Mouse (Mus musculus) midbrain, embryonic 14.5 days (tissue): ENCODE results near the gene Cbx2. TPM values are rescaled to one million over a fixed set of nuclear protein-coding genes. Genes with fewer than 3 reads are reported as not detected.

Experiments
- ATAC-seq: fragments of 200-750 bp; cut with Nextera tagmentation; 2 replicates; pipeline ENCODE4 v1.8.0; 2017; ENCODE audit warnings: moderate number of reproducible peaks, moderate library complexity; ENCODE audit not compliant: low FRiP score, low TSS enrichment
- DNase-seq: peaks from one replicate; pipeline ENCODE4 v3.0.0-alpha.2; 2015
- H3K27ac ChIP-seq: fragments of 300-500 bp; sonication (generic); replicated peaks from 2 replicates; pipeline ENCODE4 v1.5.1; 2014; ENCODE audit warnings: mild to moderate bottlenecking, low read depth, low read length, moderate library complexity
- H3K27me3 ChIP-seq: fragments of 300-500 bp; sonication (generic); 2 replicates; pipeline ENCODE4 v1.6.1; 2014; ENCODE audit warnings: low read length, control low read depth, mixed read lengths; ENCODE audit not compliant: control insufficient read depth, insufficient read depth
- H3K36me3 ChIP-seq: fragments of 300-500 bp; sonication (generic); 2 replicates; pipeline ENCODE4 v1.6.1; 2014; ENCODE audit warnings: low read length, control low read depth; ENCODE audit not compliant: control insufficient read depth, insufficient read depth
- H3K4me1 ChIP-seq: fragments of 300-500 bp; sonication (generic); 2 replicates; pipeline ENCODE4 v1.6.1; 2014; ENCODE audit warnings: mild to moderate bottlenecking, antibody characterized with exemption, low read length, control low read depth; ENCODE audit not compliant: control insufficient read depth, insufficient read depth
- H3K4me2 ChIP-seq: fragments of 300-500 bp; sonication (generic); 2 replicates; pipeline ENCODE4 v1.6.1; 2014; ENCODE audit warnings: mild to moderate bottlenecking, low read length, moderate library complexity
- H3K4me3 ChIP-seq: fragments of 300-500 bp; sonication (generic); replicated peaks from 2 replicates; pipeline ENCODE4 v1.5.1; 2014; ENCODE audit warnings: low read depth, low read length
- H3K9ac ChIP-seq: fragments of 300-500 bp; sonication (generic); replicated peaks from 2 replicates; pipeline ENCODE4 v1.6.1; 2014; ENCODE audit warnings: mild to moderate bottlenecking, low read length, moderate library complexity
- H3K9me3 ChIP-seq: fragments of 300-500 bp; sonication (generic); 2 replicates; pipeline ENCODE4 v1.6.1; 2016; ENCODE audit warnings: low read length, control low read depth, mixed read lengths; ENCODE audit not compliant: control insufficient read depth
- WGBS: fragments of 180-500 bp; shearing (Covaris S2); extraction: QIAGEN DNeasy Blood & Tissue Kit; methylation state at CpG from one replicate; pipeline ENCODE4 v1.1.7; 2014; 5-methylcytosine and 5-hydroxymethylcytosine counted together
- polyA plus RNA-seq: library from polyadenylated mRNA; unstranded; fragments of >200 nt; fragmentation: Nextera tagmentation; extraction: Ambion mirVana; gene quantifications from 2 replicates; pipeline ENCODE4 v1.2.1, GENCODE M21; 2014

Cbx2 gene
- polyA plus RNA-seq, 1 experiment from 2014 or later: 20.7 TPM

DNA sequence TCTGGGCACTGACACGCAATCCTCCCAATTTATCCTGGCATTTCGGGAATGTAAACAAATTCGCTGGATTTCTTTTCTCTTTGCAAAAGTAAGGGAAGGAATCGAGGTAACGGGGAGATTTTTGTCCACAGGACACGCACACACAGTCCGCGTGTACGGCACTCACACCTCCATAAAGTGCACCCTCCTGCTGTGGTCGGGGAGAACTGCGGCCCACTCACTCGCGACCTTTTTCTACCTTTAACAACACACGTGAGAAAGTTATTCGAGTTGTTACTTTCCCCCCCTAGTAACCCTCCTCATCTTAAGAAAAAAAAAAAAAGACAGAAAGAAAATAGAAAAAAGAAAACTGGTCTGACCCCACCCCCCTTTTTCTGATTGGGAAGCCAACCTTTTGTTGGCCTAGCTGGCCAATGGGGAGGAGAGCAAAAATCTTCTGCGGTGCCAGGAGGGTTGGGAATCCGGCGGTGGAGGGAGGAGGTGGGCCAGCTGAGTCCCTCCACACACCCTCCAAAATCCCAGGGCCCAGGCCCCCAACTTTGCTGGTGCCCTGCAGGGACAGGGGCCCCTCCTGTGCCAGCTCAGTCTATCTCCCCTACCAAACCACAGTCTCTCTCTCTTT lies 15.1 kb downstream of the Cbx2 start:
- DNase-seq (peak; percentile 57), ATAC-seq (no peak)
- Histone ChIP-seq H3K27me3 (peaks cover 64% of the 10 kb centered on the region), H3K9me3 (no peaks in the 10 kb centered on the region), H3K4me1 (peaks cover 47% of the 10 kb centered on the region), H3K36me3 (peaks cover 11% of the 10 kb centered on the region), H3K9ac (0 out of 2 replicates have a peak overlapping the region, but pooled peaks have one; percentile 42), H3K4me3 (peak overlapping the region; percentile 38), H3K4me2 (peak overlapping the region; percentile 83), H3K27ac (no peak overlapping the region)
- 6% methylated on average over 18 of the region's 18 CpGs for WGBS

DNA sequence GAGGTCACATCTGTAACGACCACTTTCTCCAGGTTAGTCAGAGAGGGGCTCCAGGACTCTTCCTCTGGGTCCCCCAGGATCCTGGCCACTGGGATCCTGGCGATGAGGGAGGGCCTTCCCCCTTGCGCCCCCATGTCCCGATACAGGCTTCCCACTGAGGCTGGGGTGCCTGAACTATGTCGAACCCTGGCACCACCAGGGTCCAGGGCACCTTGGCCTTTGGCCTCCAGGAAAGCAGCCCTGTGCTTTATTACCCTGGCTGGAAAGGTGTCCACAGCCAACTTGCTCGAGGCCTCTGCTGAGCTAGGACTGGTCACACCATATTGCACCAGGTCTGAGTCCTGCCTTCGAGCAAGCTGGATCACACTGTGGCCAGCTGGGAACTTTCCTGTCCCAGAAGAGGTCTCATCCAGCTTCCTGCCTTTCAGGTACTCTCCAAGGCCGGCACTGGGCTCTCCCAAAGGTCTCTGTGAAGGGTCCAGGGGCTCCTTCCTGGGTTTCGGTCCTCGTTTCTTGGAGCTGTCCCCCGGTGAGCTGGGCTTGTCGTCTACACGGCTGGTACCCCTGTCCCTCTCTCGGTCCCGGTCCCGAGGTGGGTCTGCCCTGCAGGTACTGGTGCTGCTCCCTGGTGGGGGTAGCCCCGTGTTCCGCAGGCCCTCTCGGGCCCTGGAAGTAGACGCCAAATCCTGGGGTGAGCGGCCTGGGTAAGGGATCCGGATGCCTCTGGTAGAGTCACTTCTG lies 16.2 kb downstream of the Cbx2 start:
- Histone ChIP-seq H3K4me1 (peaks cover 47% of the 10 kb centered on the region), H3K4me2 (peak overlapping the region; percentile 83)
- DNase-seq: no peak

DNA sequence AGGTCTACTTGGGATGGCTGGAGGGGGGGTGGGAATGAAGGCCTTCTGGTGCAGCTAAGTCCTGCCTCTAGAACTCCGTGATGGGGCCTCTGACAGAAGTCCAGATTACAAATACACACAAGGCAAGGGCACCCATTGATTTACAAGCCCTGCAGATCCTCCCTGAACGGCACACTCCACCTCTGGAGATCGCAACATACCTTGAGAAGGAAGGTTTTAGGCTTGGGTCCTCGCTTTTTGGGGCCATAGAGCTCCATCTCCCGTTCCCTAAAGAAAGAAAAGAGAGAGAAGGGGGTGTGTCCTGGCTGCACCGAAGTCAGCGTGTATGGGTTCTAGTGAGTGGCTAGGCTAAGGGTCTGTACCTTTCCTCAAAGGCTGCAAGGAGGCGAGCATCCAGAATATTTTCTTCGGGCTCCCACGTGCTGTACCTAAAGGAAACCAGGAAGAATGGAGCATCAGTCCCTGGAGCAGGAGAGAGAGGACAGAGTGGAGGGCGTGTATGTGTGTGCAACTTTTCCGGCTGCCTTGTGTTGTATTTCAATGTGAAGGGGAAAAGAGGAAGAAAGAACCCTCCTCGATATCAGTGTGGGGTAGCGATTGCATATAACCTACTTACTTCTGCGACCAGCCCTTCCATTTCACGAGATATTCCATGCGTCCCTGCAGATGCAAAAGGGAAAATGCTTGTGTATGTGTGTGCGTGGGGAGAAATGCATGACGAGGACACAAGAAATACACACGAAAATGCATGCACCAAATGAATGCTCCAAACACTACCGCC lies 17.2 kb downstream of the Cbx2 start:
- DNase-seq (no peak), ATAC-seq (no peak)
- H3K27ac ChIP-seq: peak overlapping the region; percentile 93
- peak overlapping the region; percentile 81 for H3K9ac ChIP-seq
- no peaks in the 10 kb centered on the region for H3K9me3 ChIP-seq
- 5% methylated on average over 21 of the region's 21 CpGs for WGBS
- H3K4me3 ChIP-seq: peak overlapping the region; percentile 70
- H3K4me2 ChIP-seq: peak overlapping the region; percentile 83
- H3K4me1 ChIP-seq: peaks cover 49% of the 10 kb centered on the region
- H3K36me3 ChIP-seq: peaks cover 11% of the 10 kb centered on the region
- peaks cover 75% of the 10 kb centered on the region for H3K27me3 ChIP-seq

More for the DNA sequence above, 16.2 kb downstream of the Cbx2 start:
- Histone ChIP-seq H3K36me3 (peaks cover 11% of the 10 kb centered on the region), H3K27me3 (peaks cover 73% of the 10 kb centered on the region), H3K9ac (no peak overlapping the region; the same call in 1 of the 2 replicates), H3K4me3 (no peak overlapping the region), H3K27ac (no peak overlapping the region), H3K9me3 (no peaks in the 10 kb centered on the region)
- no peak for ATAC-seq
- WGBS: 35% methylated on average over 22 of the region's 22 CpGs

DNA sequence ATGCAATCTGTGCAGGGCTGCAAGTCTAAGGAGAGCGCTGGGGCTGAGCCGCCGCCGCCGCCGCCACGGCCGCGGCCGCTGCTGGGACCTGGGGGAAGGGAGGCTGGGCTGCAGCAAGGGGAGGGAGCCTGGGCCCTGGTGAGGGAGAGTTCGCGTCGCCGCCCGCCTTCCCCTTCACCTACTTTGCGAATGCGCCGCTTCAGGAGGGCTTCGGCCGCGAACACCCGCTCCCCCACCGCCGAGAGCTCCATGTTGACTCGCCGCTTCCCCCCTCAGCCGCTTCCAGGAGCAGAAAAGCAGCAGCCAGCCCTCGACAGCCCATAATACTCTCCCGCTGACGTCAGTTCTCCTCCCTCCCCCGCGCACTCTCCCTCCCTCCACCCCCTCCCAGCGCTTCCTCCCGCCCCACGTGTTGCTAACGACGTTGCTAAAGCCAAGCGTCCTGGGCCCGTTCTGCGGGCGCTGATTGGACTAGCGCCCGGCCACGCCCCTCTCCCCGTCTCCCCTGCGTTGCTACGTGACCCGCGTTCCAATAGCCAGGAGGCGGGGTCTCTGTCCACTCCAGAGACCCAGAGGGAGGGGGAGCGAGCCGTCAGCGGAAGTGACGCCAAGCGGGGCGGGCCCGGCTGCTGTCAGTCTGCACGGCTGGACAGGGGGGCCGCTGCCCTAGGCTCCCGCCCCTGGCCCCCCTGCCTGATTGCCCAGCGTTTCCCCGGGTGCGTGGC lies 18.0 kb downstream of the Cbx2 start, which contains the start of gene Cbx8:
Gene Cbx8, minus strand, starts transcription at position 370 of the 725 bp plus-strand sequence.
- H3K9ac ChIP-seq: peak within 1 kb of the TSS; percentile 87
- ATAC-seq: peak; percentile 93
- peak within 1 kb of the TSS; percentile 93 for H3K27ac ChIP-seq
- peak within 1 kb of the TSS; percentile 70 for H3K4me3 ChIP-seq
- H3K27me3 ChIP-seq: peaks cover 75% of the 10 kb centered on the region
- H3K4me2 ChIP-seq: peak within 1 kb of the TSS; percentile 83
- DNase-seq: peak; percentile 100
- WGBS: under 1% methylated on average over 62 of the region's 63 CpGs
- peaks cover 11% of the 10 kb centered on the region for H3K36me3 ChIP-seq
- no peaks in the 10 kb centered on the region for H3K9me3 ChIP-seq
- H3K4me1 ChIP-seq: peaks cover 43% of the 10 kb centered on the region

DNA sequence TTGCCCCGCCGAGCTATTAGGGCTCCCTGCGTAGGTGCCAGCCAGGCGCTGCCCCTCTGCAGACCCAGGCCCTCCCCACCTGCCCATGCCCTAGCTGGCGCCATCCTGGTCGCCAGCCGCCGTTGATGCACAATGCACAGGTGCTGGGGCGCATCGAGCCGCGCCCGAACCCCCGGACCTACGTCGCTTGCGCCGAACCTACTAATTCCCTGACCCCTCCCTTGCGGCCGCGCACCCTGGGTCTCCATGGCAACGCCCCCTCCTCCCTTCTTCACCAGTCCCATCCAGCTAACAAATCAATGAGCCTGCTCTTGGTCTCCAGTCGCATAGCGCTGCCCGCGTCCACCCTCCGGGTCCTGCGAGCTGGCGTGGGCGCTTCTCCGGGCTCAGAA lies 18.6 kb downstream of the Cbx2 start:
- peak overlapping the region; percentile 70 for H3K4me3 ChIP-seq
- H3K27ac ChIP-seq: peak overlapping the region; percentile 93
- H3K9me3 ChIP-seq: no peaks in the 10 kb centered on the region
- H3K9ac ChIP-seq: peak overlapping the region; percentile 87
- peaks cover 11% of the 10 kb centered on the region for H3K36me3 ChIP-seq
- under 1% methylated on average over 31 of the region's 31 CpGs for WGBS
- peaks cover 40% of the 10 kb centered on the region for H3K4me1 ChIP-seq
- peak overlapping the region; percentile 74 for H3K4me2 ChIP-seq
- H3K27me3 ChIP-seq: peaks cover 75% of the 10 kb centered on the region
- ATAC-seq: no peak; the same call in 1 of the 2 replicates
- peak; percentile 85 for DNase-seq

DNA sequence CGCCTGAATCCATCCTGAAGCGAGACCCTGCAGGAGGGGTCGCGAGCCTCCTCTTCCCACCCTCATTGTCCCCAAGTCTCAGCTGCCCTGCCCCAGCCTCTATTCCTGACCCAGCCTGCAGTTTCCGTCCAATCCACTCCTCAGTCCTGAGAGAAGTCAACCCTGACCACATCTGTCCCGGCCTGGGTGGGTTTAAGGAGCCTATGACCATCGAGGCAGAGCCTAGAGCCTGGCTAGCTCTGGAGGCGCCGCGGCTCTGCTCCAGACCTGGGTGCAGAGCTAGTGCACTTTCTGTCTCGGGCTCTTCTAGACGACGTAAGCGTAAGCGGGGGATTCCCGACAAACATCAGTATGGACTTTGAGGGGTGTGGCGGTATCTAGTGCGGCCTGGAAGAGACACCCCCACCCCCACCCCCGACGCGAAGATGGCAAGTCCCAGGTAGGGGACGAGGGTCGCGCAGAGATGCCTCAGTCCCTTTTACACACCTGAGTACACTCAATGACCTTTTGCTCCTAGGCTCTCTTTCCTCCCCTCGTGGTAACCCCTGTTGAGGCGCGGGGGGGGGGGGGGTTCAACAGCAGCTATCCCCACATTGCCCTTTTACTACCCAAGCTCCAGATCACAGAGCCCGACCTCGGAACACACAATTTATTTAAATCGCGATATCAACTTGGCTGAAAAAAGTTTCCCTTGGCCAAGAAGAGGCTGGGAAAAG lies 19.1 kb downstream of the Cbx2 start:
- Histone ChIP-seq H3K9ac (peak overlapping the region; percentile 87), H3K9me3 (no peaks in the 10 kb centered on the region), H3K36me3 (peaks cover 11% of the 10 kb centered on the region), H3K27me3 (peaks cover 77% of the 10 kb centered on the region), H3K4me2 (peak overlapping the region; percentile 74), H3K27ac (no peak overlapping the region), H3K4me3 (peak overlapping the region; percentile 70), H3K4me1 (peaks cover 41% of the 10 kb centered on the region)
- DNase-seq (peak; percentile 67), ATAC-seq (peak; percentile 1; the same call in 1 of the 2 replicates)
- under 1% methylated on average over 30 of the region's 31 CpGs for WGBS

DNA sequence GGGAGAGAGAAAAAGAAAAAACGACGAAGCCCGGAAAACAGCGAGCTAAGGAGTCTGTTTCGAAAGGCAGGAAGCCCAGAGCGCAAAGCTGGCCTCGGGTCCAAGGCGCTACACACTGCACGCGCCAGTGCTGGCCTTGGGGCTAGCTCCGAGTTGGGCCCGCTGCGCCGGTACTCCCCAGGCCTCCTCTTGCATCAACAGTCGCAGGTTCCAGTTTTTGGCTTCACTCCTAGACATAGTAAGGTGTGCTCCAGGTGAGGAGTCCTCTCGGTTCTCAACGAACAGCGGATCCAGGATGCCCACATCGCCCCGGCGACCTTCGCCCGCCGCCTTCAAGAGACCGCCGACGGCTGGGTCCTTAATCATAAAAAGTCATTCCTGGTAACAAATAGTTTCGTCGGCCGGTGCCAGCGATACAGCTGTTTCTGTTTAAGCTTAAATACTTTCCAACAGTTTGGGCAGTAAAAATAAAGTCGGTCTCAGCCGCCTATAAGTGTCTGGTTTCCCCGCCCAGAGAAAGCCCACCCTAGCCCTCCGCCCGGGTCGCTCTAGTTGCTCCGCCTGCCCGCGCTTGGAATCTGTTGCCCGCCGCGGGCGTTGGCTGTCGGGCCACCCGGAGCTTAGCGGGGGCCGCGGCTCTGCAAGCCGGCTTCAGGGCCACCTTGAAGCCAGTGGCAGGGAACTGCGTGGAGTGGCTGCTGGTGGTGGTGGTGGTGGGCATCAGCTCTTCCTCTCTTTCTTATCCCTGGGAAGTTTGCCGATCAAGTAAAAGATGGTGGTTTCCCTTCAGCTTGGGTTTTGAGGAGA lies 19.9 kb downstream of the Cbx2 start:
- Histone ChIP-seq H3K4me3 (0 out of 2 replicates have a peak overlapping the region, but pooled peaks have one; percentile 3), H3K9me3 (no peaks in the 10 kb centered on the region), H3K27ac (no peak overlapping the region), H3K9ac (no peak overlapping the region), H3K4me1 (peaks cover 38% of the 10 kb centered on the region), H3K27me3 (peaks cover 77% of the 10 kb centered on the region), H3K4me2 (peak overlapping the region; percentile 74), H3K36me3 (peaks cover 11% of the 10 kb centered on the region)
- WGBS: under 1% methylated on average over 52 of the region's 52 CpGs
- DNase-seq: peak; percentile 40
- ATAC-seq: no peak
